Mouse (Mus musculus): Measurements from ENCODE around the gene Vegfa.

The Vegfa gene

GRCm38 (mm10) chr17:46032257-46032991, at the start of gene Vegfa:
Gene Vegfa (minus strand): TSS chr17:46032369.
- peak; percentile 95 for DNase-seq (ENCODE audit: low read depth, low spot score)

- DNase-seq (ENCODE audit: low read depth, low spot score): no peak
Measured at GRCm38 (mm10) chr17:46081657-46082056, 49.5 kb upstream of the Vegfa start.

GRCm38 (mm10) chr17:46081042-46081441, 48.9 kb upstream of the Vegfa start:
- DNase-seq (ENCODE audit: low read depth, low spot score): no peak

- DNase-seq (ENCODE audit: low read depth, low spot score): no peak
Measured at GRCm38 (mm10) chr17:46080388-46080787, 48.2 kb upstream of the Vegfa start.

- DNase-seq (ENCODE audit: low read depth, low spot score): no peak
Measured at GRCm38 (mm10) chr17:46079037-46079436, 46.9 kb upstream of the Vegfa start.

GRCm38 (mm10) chr17:46077921-46078534, 45.9 kb upstream of the Vegfa start:
- DNase-seq (ENCODE audit: low read depth, low spot score): no peak

- DNase-seq (ENCODE audit: low read depth, low spot score): no peak
Measured at GRCm38 (mm10) chr17:46076260-46076551, 44.0 kb upstream of the Vegfa start.

- DNase-seq (ENCODE audit: low read depth, low spot score): no peak
Measured at GRCm38 (mm10) chr17:46075551-46076259, 43.5 kb upstream of the Vegfa start.

- peak; percentile 15 for DNase-seq (ENCODE audit: low read depth, low spot score)
Measured at GRCm38 (mm10) chr17:46075116-46075485, 42.9 kb upstream of the Vegfa start.

- DNase-seq (ENCODE audit: low read depth, low spot score): no peak
Measured at GRCm38 (mm10) chr17:46074398-46075115, 42.4 kb upstream of the Vegfa start.

- DNase-seq (ENCODE audit: low read depth, low spot score): peak; percentile 52
Measured at GRCm38 (mm10) chr17:46073730-46074301, 41.6 kb upstream of the Vegfa start.

GRCm38 (mm10) chr17:46071531-46071930, 39.4 kb upstream of the Vegfa start:
- no peak for DNase-seq (ENCODE audit: low read depth, low spot score)

- DNase-seq (ENCODE audit: low read depth, low spot score): no peak
Measured at GRCm38 (mm10) chr17:46070046-46070445, 37.9 kb upstream of the Vegfa start.

GRCm38 (mm10) chr17:46063974-46064312, 31.8 kb upstream of the Vegfa start:
- DNase-seq (ENCODE audit: low read depth, low spot score): no peak

GRCm38 (mm10) chr17:46063283-46063973, 31.3 kb upstream of the Vegfa start:
- peak; percentile 24 for DNase-seq (ENCODE audit: low read depth, low spot score)

GRCm38 (mm10) chr17:46060253-46060652, 28.1 kb upstream of the Vegfa start:
- no peak for DNase-seq (ENCODE audit: low read depth, low spot score)

GRCm38 (mm10) chr17:46059226-46059825, 27.2 kb upstream of the Vegfa start:
- DNase-seq (ENCODE audit: low read depth, low spot score): no peak

- no peak for DNase-seq (ENCODE audit: low read depth, low spot score)
Measured at GRCm38 (mm10) chr17:46056288-46056687, 24.1 kb upstream of the Vegfa start.

GRCm38 (mm10) chr17:46055736-46056135, 23.6 kb upstream of the Vegfa start:
- DNase-seq (ENCODE audit: low read depth, low spot score): no peak

- DNase-seq (ENCODE audit: low read depth, low spot score): no peak
Measured at GRCm38 (mm10) chr17:46053291-46053842, 21.2 kb upstream of the Vegfa start.

GRCm38 (mm10) chr17:46052146-46052545, 20.0 kb upstream of the Vegfa start:
- no peak for DNase-seq (ENCODE audit: low read depth, low spot score)

All from brain, adult 2 months (tissue).